Mouse (Mus musculus): ENCODE data around the gene Odf3l2. TPM values are rescaled to one million over a fixed set of nuclear protein-coding genes. Genes with fewer than 3 reads are reported as not detected.

Gene Odf3l2
- under 1 TPM; 0.52 to 0.53 TPM for total RNA-seq (2021)
- long read RNA-seq, experiment 1, partial matches to known transcripts = 0 of 1 reads
- long read RNA-seq, experiment 1, other reads (novel, unspliced or antisense) = 1 of 1 reads
- long read RNA-seq, experiment 2 = 0 reads

- no peak for DNase-seq (ENCODE audit: low spot score in 2 of 2)
Measured at GRCm38 (mm10) chr10:79645711-79646110, at the start of gene Odf3l2. TSS of gene Odf3l2 (minus strand) at chr10:79645738.

- no peak for DNase-seq (ENCODE audit: low spot score in 2 of 2)
Measured at GRCm38 (mm10) chr10:79694379-79694655, 48.8 kb upstream of the Odf3l2 start.

- DNase-seq (ENCODE audit: low spot score in 2 of 2) = no peak
Measured at GRCm38 (mm10) chr10:79693580-79694378, 48.2 kb upstream of the Odf3l2 start.

GRCm38 (mm10) chr10:79691986-79692548 is 46.5 kb upstream of the Odf3l2 start:
- no peak for DNase-seq (ENCODE audit: low spot score in 2 of 2)

- DNase-seq (ENCODE audit: low spot score in 2 of 2) = no peak
Measured at GRCm38 (mm10) chr10:79689178-79689577, 43.6 kb upstream of the Odf3l2 start.

GRCm38 (mm10) chr10:79688720-79689119 is 43.2 kb upstream of the Odf3l2 start, which contains the start of gene Gzmm:
TSS of gene Gzmm (plus strand) at chr10:79689020.
- no peak for DNase-seq (ENCODE audit: low spot score in 2 of 2)

- DNase-seq (ENCODE audit: low spot score in 2 of 2) = no peak
Measured at GRCm38 (mm10) chr10:79687513-79687912, 42.0 kb upstream of the Odf3l2 start.

- DNase-seq (ENCODE audit: low spot score in 2 of 2) = no peak
Measured at GRCm38 (mm10) chr10:79686691-79687090, 41.2 kb upstream of the Odf3l2 start.

- no peak for DNase-seq (ENCODE audit: low spot score in 2 of 2)
Measured at GRCm38 (mm10) chr10:79686219-79686618, 40.7 kb upstream of the Odf3l2 start.

GRCm38 (mm10) chr10:79684770-79685600 is 39.4 kb upstream of the Odf3l2 start:
- DNase-seq (ENCODE audit: low spot score in 2 of 2) = no peak

GRCm38 (mm10) chr10:79683726-79684640 is 38.4 kb upstream of the Odf3l2 start:
- DNase-seq (ENCODE audit: low spot score in 2 of 2) = no peak

GRCm38 (mm10) chr10:79682916-79683582 is 37.5 kb upstream of the Odf3l2 start:
- peak in 1 of 2 experiments; percentile 48 for DNase-seq (ENCODE audit: low spot score in 2 of 2)

- DNase-seq (ENCODE audit: low spot score in 2 of 2) = no peak
Measured at GRCm38 (mm10) chr10:79682551-79682915, 37.0 kb upstream of the Odf3l2 start.

GRCm38 (mm10) chr10:79681591-79682245 is 36.2 kb upstream of the Odf3l2 start, which contains the start of gene Cdc34:
TSS of gene Cdc34 (plus strand) at chr10:79682195.
- peak; percentile 99 to 100 for DNase-seq (ENCODE audit: low spot score in 2 of 2)

GRCm38 (mm10) chr10:79680606-79681495 is 35.3 kb upstream of the Odf3l2 start:
- DNase-seq (ENCODE audit: low spot score in 2 of 2) = no peak

- no peak for DNase-seq (ENCODE audit: low spot score in 2 of 2)
Measured at GRCm38 (mm10) chr10:79675346-79676035, 30.0 kb upstream of the Odf3l2 start.

- no peak for DNase-seq (ENCODE audit: low spot score in 2 of 2)
Measured at GRCm38 (mm10) chr10:79673054-79673453, 27.5 kb upstream of the Odf3l2 start.

- DNase-seq (ENCODE audit: low spot score in 2 of 2) = no peak
Measured at GRCm38 (mm10) chr10:79672088-79672455, 26.5 kb upstream of the Odf3l2 start.
